Mouse (Mus musculus) lung, postnatal 0 days (tissue): ENCODE measurements around the gene Tmprss6.

Experiments
- CTCF ChIP-seq: IDR thresholded peaks from 2 replicates; pipeline ENCODE4 v1.5.1; 2016; ENCODE audit warnings: antibody characterized with exemption, mild to moderate bottlenecking
- EP300 ChIP-seq: IDR thresholded peaks from 2 replicates; pipeline ENCODE4 v1.6.1; 2016; ENCODE audit warnings: antibody characterized with exemption, mild to moderate bottlenecking, control low read depth

- TF ChIP-seq CTCF (no peak), EP300 (no peak)
These were observed 18.1 kb upstream of the Tmprss6 start for GRCm38 (mm10) chr15:78486564-78486963.
